Mouse (Mus musculus) liver, postnatal 0 days (tissue): ENCODE results near the gene Scn2b.
A peak's percentile ranks its signal among the peaks of the same experiment; 100 is the strongest.

Source experiments
- CTCF ChIP-seq: sonication (generic); IDR thresholded peaks from 2 replicates; pipeline ENCODE4 v1.5.1; 2016; ENCODE audit warnings: antibody characterized with exemption, low read depth
- EP300 ChIP-seq: IDR thresholded peaks from 2 replicates; pipeline ENCODE4 v1.6.1; 2016; ENCODE audit warnings: antibody characterized with exemption, low read depth, mild to moderate bottlenecking

GRCm38 (mm10) chr9:45090811-45091210 is 26.8 kb upstream of the Scn2b start:
- TF ChIP-seq CTCF, result peak; percentile 43
- no peak for TF ChIP-seq EP300
